Mouse (Mus musculus) heart, postnatal 0 days (tissue): ENCODE data around the gene Ficd. TPM values are rescaled to one million over a fixed set of nuclear protein-coding genes. Genes with fewer than 3 reads are reported as not detected.

Source experiments
- ATAC-seq: fragments of 200-750 bp; cut with Nextera tagmentation; 2 replicates; pipeline ENCODE4 v1.8.0; 2017; ENCODE audit warnings: low read depth, moderate number of reproducible peaks, moderate library complexity; ENCODE audit not compliant: insufficient read depth
- DNase-seq: peaks from one replicate; pipeline ENCODE4 v3.0.0-alpha.2; 2016; ENCODE audit warnings: low spot score
- H3K27ac ChIP-seq: fragments of 300-500 bp; sonication (generic); 2 replicates; pipeline ENCODE4 v1.5.1; 2014; ENCODE audit warnings: low read depth, mild to moderate bottlenecking
- H3K27me3 ChIP-seq: fragments of 300-500 bp; sonication (generic); 2 replicates; pipeline ENCODE4 v1.6.1; 2014; ENCODE audit warnings: low read length, mixed read lengths; ENCODE audit not compliant: control insufficient read depth, insufficient read depth
- H3K36me3 ChIP-seq: fragments of 300-500 bp; sonication (generic); replicated peaks from 2 replicates; pipeline ENCODE4 v1.6.1; 2014; ENCODE audit warnings: low read length, mixed read lengths; ENCODE audit not compliant: control insufficient read depth, insufficient read depth
- H3K4me1 ChIP-seq: fragments of 300-500 bp; sonication (generic); 2 replicates; pipeline ENCODE4 v1.6.1; 2014; ENCODE audit warnings: antibody characterized with exemption; ENCODE audit not compliant: control insufficient read depth, insufficient read depth
- H3K4me2 ChIP-seq: fragments of 300-500 bp; sonication (generic); 2 replicates; pipeline ENCODE4 v1.6.1; 2014; ENCODE audit warnings: low read depth, mild to moderate bottlenecking, low read length, moderate library complexity
- H3K4me3 ChIP-seq: fragments of 300-500 bp; sonication (generic); 2 replicates; pipeline ENCODE4 v1.5.1; 2014; ENCODE audit warnings: low read depth, low read length
- H3K9ac ChIP-seq: fragments of 300-500 bp; sonication (generic); replicated peaks from 2 replicates; pipeline ENCODE4 v1.6.1; 2014; ENCODE audit warnings: low read depth, low read length, mixed read lengths
- H3K9me3 ChIP-seq: fragments of 300-500 bp; sonication (generic); replicated peaks from 2 replicates; pipeline ENCODE4 v1.6.1; 2016; ENCODE audit warnings: low read length; ENCODE audit not compliant: control insufficient read depth
- CTCF ChIP-seq: IDR thresholded peaks from 2 replicates; pipeline ENCODE4 v1.5.1; 2016; ENCODE audit warnings: antibody characterized with exemption, control low read depth, low read depth
- EP300 ChIP-seq: IDR thresholded peaks from 2 replicates; pipeline ENCODE4 v1.6.1; 2016; ENCODE audit warnings: antibody characterized with exemption, low read depth
- WGBS: fragments of 180-500 bp; shearing (Covaris S2); extraction: QIAGEN DNeasy Blood & Tissue Kit; methylation state at CpG from one replicate; pipeline ENCODE4 v1.1.7; 2014; 5-methylcytosine and 5-hydroxymethylcytosine counted together
- polyA plus RNA-seq: library from polyadenylated mRNA; unstranded; fragments of >200 nt; fragmentation: Nextera tagmentation; extraction: Ambion mirVana; gene quantifications from 2 replicates; pipeline ENCODE4 v1.2.1, GENCODE M21; 2015
- total RNA-seq: library from RNA; depleted of rRNA; stranded (reverse); fragments of >200 nt; gene quantifications from 2 replicates; pipeline ENCODE4 v1.2.3, GENCODE M21; 2014; ENCODE audit warnings: low replicate concordance

Gene Ficd
- total and polyA plus RNA-seq, 2 experiments from 2014 or later = 4.1 to 5.5 TPM

DNA sequence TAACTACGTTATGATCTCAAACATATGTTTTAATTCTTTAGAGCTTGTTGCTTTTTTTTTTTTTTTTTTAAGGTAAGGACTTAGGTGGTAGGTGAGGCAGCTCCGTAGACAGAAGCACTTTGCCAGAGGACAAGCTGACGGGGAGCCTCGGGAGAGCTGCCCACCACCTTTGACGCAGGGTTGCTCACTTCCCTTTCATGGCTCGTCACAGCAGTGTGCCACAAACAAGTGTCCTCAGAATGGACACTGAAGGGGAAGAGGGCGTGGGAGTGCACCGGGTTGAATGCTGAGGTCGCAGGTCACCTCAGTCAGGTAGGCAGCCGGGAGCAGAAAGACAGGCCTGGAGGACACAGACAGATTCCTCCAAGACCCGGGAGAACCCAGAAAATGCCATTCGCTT lies 10.2 kb upstream of the Ficd start:
- Histone ChIP-seq H3K27me3 (peaks cover 18% of the 10 kb centered on the region; the same call in 1 of the 2 replicates), H3K4me1 (no peaks in the 10 kb centered on the region), H3K9ac (no peak overlapping the region), H3K4me2 (no peak overlapping the region), H3K27ac (no peak overlapping the region), H3K36me3 (no peaks in the 10 kb centered on the region), H3K4me3 (no peak overlapping the region), H3K9me3 (no peaks in the 10 kb centered on the region)
- 73% methylated on average over 12 of the region's 12 CpGs for WGBS
- DNase-seq (no peak), ATAC-seq (no peak)
- TF ChIP-seq CTCF = no peak
- no peak for TF ChIP-seq EP300

DNA sequence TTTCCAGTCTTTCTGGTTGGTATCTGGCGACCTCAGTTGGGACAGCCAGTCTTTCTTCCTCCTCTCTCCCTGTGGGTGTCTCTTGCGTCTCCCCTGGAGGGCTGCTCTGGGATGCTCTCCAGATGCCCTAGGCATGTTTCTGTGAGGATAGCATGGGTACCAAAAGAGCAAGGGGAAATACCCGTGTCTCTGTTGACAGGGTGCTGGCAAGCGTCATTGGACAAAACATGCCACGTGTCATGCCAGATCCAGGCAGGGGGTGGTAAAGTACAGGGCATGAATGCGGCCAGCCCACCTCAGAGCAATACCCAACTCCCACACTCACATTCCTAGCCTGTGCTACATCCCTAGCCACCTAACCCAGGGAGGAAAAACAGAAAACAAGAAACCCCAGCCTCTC lies 9.0 kb upstream of the Ficd start:
- ATAC-seq (no peak), DNase-seq (no peak)
- no peaks in the 10 kb centered on the region for H3K9me3 ChIP-seq
- H3K27ac ChIP-seq = no peak overlapping the region
- no peaks in the 10 kb centered on the region for H3K36me3 ChIP-seq
- H3K4me2 ChIP-seq = no peak overlapping the region
- no peak overlapping the region for H3K9ac ChIP-seq
- H3K27me3 ChIP-seq = peaks cover 18% of the 10 kb centered on the region; the same call in 1 of the 2 replicates
- no peaks in the 10 kb centered on the region for H3K4me1 ChIP-seq
- TF ChIP-seq EP300 (no peak), CTCF (no peak)
- no peak overlapping the region for H3K4me3 ChIP-seq
- WGBS = 52% methylated on average over 6 of the region's 6 CpGs

DNA sequence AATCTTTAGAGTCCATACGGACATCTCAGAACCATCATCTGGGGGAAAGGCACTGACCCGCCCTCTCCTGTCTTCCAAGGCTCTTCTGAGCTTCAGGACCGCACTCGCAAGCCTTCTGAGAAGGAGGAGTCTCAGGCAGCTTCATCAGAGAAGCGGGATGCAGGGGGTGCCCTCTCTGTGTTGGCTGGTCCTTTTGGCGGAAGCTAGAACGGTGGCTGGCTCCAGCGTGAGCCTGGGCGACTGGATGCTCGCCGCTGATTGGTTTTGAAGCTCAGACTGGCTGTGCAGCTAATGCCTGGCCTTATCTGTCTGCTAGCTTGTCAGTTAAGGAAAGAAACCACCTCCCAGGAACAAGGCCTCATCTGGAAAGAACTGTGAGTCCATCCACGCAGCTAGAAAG lies 8.4 kb upstream of the Ficd start:
- peaks cover 18% of the 10 kb centered on the region; the same call in 1 of the 2 replicates for H3K27me3 ChIP-seq
- no peaks in the 10 kb centered on the region for H3K36me3 ChIP-seq
- no peak overlapping the region for H3K4me2 ChIP-seq
- no peak overlapping the region for H3K9ac ChIP-seq
- DNase-seq = no peak
- no peaks in the 10 kb centered on the region for H3K4me1 ChIP-seq
- H3K9me3 ChIP-seq = no peaks in the 10 kb centered on the region
- 32% methylated on average over 12 of the region's 12 CpGs for WGBS
- no peak overlapping the region for H3K4me3 ChIP-seq
- no peak for ATAC-seq
- TF ChIP-seq CTCF (no peak), EP300 (no peak)
- H3K27ac ChIP-seq = no peak overlapping the region

DNA sequence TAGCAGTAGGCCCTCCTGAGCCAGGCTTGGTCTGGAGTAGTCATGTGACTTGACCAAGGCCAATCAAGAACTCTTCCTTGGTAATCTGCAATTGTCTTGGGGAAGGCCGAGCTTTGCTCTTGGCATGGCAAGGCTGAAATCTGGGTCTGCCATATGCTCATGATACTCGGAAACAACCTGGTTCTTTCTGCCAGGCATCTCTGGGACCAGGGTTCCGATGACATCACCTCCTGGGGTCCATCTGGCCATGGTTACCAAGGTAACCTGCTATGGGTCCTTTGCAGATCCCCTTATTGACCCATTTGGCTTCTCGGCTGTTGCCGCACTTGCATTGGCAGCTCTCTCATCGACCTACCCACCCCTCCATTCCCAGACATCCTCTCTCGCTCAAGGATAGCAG lies 7.6 kb upstream of the Ficd start:
- H3K4me1 ChIP-seq = no peaks in the 10 kb centered on the region
- no peak for ATAC-seq
- H3K9me3 ChIP-seq = no peaks in the 10 kb centered on the region
- DNase-seq = no peak
- no peak overlapping the region for H3K4me2 ChIP-seq
- H3K4me3 ChIP-seq = no peak overlapping the region
- no peaks in the 10 kb centered on the region for H3K36me3 ChIP-seq
- peaks cover 18% of the 10 kb centered on the region; the same call in 1 of the 2 replicates for H3K27me3 ChIP-seq
- no peak overlapping the region for H3K9ac ChIP-seq
- WGBS = 80% methylated on average over 7 of the region's 7 CpGs
- TF ChIP-seq EP300 = no peak
- TF ChIP-seq CTCF = no peak
- H3K27ac ChIP-seq = no peak overlapping the region

DNA sequence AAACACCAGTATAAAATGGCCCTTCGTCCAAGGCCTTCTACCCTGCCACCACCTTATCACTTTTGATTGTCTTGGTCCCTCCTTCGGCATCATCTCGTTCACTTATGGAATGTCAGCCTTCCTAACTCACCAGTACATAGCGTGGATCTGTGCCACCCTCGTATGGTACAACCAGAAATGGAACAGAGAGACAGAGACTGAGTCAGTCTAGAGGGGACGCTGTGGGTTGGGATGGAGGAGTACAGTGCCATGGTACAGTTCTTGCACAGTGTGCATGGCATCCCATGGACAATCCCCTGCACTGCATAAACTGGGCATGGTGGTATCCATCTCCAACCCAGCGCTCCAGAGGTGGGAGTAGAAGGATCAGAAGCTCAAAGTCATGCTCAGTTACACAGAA lies 6.9 kb upstream of the Ficd start:
- H3K27ac ChIP-seq = no peak overlapping the region
- H3K36me3 ChIP-seq = no peaks in the 10 kb centered on the region
- DNase-seq (no peak), ATAC-seq (no peak)
- no peak overlapping the region for H3K9ac ChIP-seq
- 74% methylated on average over 7 of the region's 7 CpGs for WGBS
- peaks cover 13% of the 10 kb centered on the region; the same call in 1 of the 2 replicates for H3K27me3 ChIP-seq
- no peak overlapping the region for H3K4me3 ChIP-seq
- no peaks in the 10 kb centered on the region for H3K9me3 ChIP-seq
- no peaks in the 10 kb centered on the region for H3K4me1 ChIP-seq
- TF ChIP-seq EP300 (no peak), CTCF (no peak)
- no peak overlapping the region for H3K4me2 ChIP-seq

DNA sequence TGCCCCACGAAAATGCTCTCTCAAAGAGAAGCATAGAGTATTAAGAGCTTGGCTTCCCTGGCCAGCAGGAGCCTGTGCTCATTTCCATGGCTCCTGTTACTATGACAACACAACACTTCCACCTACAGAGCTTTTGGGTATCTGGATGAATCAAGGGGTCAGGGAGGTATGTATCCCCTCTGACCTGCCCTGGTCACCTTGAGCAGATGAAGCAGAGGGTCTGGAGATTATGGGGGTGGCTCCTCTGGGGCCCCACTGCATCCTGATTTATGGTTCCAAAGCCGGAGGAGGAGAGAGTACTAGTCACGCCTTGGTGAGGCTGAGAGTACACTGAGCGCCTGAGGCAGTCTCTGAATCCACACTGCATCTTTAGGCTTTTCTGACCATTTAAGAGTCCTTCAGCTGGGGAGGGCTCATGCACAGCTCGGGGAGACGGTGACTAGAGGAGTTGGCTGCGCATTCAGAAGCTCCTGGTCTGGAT lies 4.9 kb upstream of the Ficd start:
- no peak for ATAC-seq
- Histone ChIP-seq H3K9ac (no peak overlapping the region), H3K4me1 (peaks cover 4% of the 10 kb centered on the region; the same call in 1 of the 2 replicates), H3K4me2 (no peak overlapping the region), H3K36me3 (no peaks in the 10 kb centered on the region), H3K27me3 (0 out of 2 replicates have a peak, but pooled peaks cover 6% of the 10 kb centered on the region), H3K27ac (no peak overlapping the region), H3K4me3 (no peak overlapping the region), H3K9me3 (no peaks in the 10 kb centered on the region)
- TF ChIP-seq CTCF (no peak), EP300 (no peak)
- WGBS = 64% methylated on average over 7 of the region's 7 CpGs
- DNase-seq = no peak
